Mouse (Mus musculus) stomach, embryonic 14.5 days (tissue): ENCODE results near the gene Tsc22d3. TPM values are rescaled to one million over a fixed set of nuclear protein-coding genes. Genes with fewer than 3 reads are reported as not detected.
"Not testable (repeated sequence)": the region's sequence is repeated elsewhere in the genome, so short reads cannot be mapped to it uniquely, and the experiment has no call there.

ENCODE experiments used
- ATAC-seq: fragments of 200-750 bp; cut with Nextera tagmentation; 2 replicates; pipeline ENCODE4 v1.8.0; 2017; ENCODE audit warnings: low read depth, moderate TSS enrichment; ENCODE audit not compliant: insufficient number of reproducible peaks, insufficient read depth, low FRiP score
- H3K27ac ChIP-seq: fragments of 300-500 bp; sonication (generic); 2 replicates; pipeline ENCODE4 v1.5.1; 2014; ENCODE audit warnings: mild to moderate bottlenecking, low read length, moderate library complexity, mixed read lengths
- H3K27me3 ChIP-seq: fragments of 300-500 bp; sonication (generic); 2 replicates; pipeline ENCODE4 v1.6.1; 2014; ENCODE audit warnings: low read length, control low read depth, mixed read lengths; ENCODE audit not compliant: control insufficient read depth, insufficient read depth
- H3K36me3 ChIP-seq: fragments of 300-500 bp; sonication (generic); 2 replicates; pipeline ENCODE4 v1.6.1; 2014; ENCODE audit warnings: mild to moderate bottlenecking, control low read depth, low read length, moderate library complexity, mixed read lengths; ENCODE audit not compliant: control insufficient read depth, insufficient read depth
- H3K4me1 ChIP-seq: fragments of 300-500 bp; sonication (generic); 2 replicates; pipeline ENCODE4 v1.6.1; 2014; ENCODE audit warnings: low read length, control low read depth, mixed read lengths; ENCODE audit not compliant: control insufficient read depth, insufficient read depth
- H3K4me2 ChIP-seq: fragments of 300-500 bp; sonication (generic); replicated peaks from 2 replicates; pipeline ENCODE4 v1.6.1; 2014; ENCODE audit warnings: low read depth, low read length, control low read depth
- H3K4me3 ChIP-seq: fragments of 300-500 bp; sonication (generic); 2 replicates; pipeline ENCODE4 v1.5.1; 2014; ENCODE audit warnings: low read depth, low read length, control low read depth
- H3K9ac ChIP-seq: fragments of 300-500 bp; sonication (generic); replicated peaks from 2 replicates; pipeline ENCODE4 v1.6.1; 2014; ENCODE audit warnings: low read depth, mild to moderate bottlenecking, control low read depth, low read length, moderate library complexity, mixed read lengths
- H3K9me3 ChIP-seq: fragments of 300-500 bp; sonication (generic); 2 replicates; pipeline ENCODE4 v1.6.1; 2016; ENCODE audit warnings: low read depth, low read length, control low read depth; ENCODE audit not compliant: control insufficient read depth
- WGBS: fragments of 180-500 bp; shearing (Covaris S2); extraction: QIAGEN DNeasy Blood & Tissue Kit; methylation state at CpG from one replicate; pipeline ENCODE4 v1.1.7; 2014; 5-methylcytosine and 5-hydroxymethylcytosine counted together
- polyA plus RNA-seq: library from polyadenylated mRNA; unstranded; fragments of >200 nt; fragmentation: Nextera tagmentation; extraction: Ambion mirVana; gene quantifications from 2 replicates; pipeline ENCODE4 v1.2.1, GENCODE M21; 2014

Gene Tsc22d3
- polyA plus RNA-seq, 1 experiment from 2014 or later = 77.9 TPM

DNA sequence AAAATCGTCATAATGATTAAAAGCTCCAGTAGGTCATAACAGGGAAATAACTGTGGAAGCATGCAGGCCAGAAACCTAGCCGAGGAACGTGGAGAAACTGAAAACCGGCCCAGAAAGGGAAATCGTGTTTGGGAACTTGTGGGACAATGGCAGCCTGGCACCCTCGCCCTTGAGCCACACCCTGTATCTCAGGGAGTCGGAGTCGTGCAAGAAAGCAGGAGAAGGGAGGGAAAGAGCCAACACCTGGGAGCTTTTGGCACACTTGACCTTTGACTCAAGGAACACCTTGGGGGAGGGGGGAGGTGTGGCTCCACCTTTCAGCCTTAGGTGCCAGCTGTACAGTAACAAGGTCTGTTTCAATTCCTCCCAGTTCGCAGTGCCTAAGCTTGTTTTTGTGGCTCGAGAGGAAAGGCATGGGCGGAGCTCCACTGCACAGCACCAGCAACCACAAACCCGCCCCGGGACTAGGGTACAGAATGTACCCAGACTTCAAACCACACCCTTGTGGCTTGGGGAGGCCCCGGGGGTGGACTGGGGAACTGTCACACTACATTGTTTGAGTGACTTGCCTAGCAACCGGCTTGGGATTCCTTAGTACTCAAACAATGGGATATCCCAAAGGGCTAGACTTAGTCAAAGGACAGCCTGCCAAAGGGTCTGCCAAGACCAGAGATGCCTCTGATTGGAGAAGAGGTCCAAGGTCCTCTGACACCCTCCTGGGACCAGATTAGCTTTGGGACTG, 94.8 kb downstream of the Tsc22d3 start:
- ATAC-seq = peak; percentile 83
- H3K36me3 ChIP-seq = no peaks in the 10 kb centered on the region
- 58% methylated on average over 15 of the region's 15 CpGs for WGBS
- H3K9me3 ChIP-seq = no peaks in the 10 kb centered on the region
- no peaks in the 10 kb centered on the region for H3K4me1 ChIP-seq
- H3K9ac ChIP-seq = no peak overlapping the region
- H3K4me3 ChIP-seq = no peak overlapping the region
- H3K27me3 ChIP-seq = no peaks in the 10 kb centered on the region
- no peak overlapping the region for H3K4me2 ChIP-seq
- H3K27ac ChIP-seq = no peak overlapping the region

DNA sequence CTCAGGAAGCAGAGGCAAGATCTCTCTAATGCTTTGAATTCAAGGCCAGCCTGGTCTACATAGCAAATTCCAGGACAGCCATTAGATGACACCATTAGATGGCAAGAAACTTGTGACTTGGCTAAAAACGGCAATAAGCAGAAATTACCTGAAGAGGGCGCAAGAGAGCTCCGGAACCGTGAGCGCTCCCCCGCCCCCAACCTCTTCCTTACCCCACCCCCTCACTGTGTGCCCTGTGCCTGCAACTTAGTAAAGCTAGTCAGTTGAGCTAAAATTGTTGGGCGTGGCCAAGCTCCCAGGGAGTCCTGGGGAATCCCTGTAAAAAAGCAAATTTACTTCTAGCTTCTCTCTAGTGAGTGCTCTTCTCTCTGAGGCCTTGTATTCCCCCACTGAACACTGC, 96.6 kb downstream of the Tsc22d3 start:
- no peak overlapping the region for H3K27ac ChIP-seq

DNA sequence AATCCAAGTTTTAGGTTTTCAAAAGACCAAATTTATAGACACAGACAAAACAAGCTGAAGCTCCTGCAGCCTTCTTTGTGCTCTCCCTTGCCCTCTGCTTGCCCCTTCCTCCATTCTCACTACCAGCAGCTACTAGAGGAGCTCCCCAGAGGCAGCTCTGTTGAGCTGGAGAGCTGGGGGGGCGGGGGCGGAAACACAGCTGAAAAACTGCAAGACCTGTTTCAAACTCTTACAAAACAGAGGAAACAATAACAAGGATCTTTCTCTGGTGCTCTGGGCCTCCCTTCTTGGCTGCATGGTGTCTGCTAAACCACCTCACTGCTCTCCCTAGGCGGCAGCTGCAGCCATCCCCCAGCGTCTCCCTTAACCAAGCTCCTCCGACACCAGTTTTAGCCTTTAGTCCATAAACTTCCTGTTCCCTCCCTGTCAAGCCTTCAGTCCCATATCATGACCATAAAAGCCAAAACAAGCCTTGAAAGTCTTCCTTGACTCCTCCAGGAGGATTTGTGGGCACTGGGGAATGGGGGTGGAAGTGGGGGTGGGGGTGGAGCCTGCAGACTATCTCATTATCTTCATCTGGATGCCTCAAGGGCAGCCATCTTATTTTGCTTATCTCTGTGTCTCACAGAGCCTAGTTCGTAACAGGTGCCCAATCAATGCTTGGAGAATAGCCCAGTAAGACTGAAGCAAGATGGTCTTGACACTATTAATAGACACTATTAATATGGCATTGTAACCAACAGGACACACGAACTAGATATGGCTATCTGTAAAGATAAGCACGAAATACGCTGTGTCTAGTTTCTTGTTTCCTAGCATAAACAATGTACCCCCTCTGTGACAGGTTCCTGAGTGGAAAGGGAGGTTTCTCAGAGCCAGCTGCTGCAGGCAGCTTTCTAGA, 98.8 kb downstream of the Tsc22d3 start:
- Histone ChIP-seq H3K27me3 (no peaks in the 10 kb centered on the region), H3K4me1 (no peaks in the 10 kb centered on the region), H3K36me3 (no peaks in the 10 kb centered on the region), H3K27ac (no peak overlapping the region), H3K9ac (no peak overlapping the region), H3K9me3 (no peaks in the 10 kb centered on the region), H3K4me3 (no peak overlapping the region), H3K4me2 (no peak overlapping the region)
- ATAC-seq = no peak
- WGBS = 65% methylated on average over 9 of the region's 9 CpGs

More for the DNA sequence above, 96.6 kb downstream of the Tsc22d3 start:
- Histone ChIP-seq H3K27me3 (no peaks in the 10 kb centered on the region), H3K9me3 (no peaks in the 10 kb centered on the region), H3K4me2 (no peak overlapping the region), H3K4me1 (no peaks in the 10 kb centered on the region), H3K4me3 (no peak overlapping the region), H3K9ac (no peak overlapping the region), H3K36me3 (no peaks in the 10 kb centered on the region)
- peak; percentile 71 for ATAC-seq
- 14% methylated on average over 7 of the region's 7 CpGs for WGBS

DNA sequence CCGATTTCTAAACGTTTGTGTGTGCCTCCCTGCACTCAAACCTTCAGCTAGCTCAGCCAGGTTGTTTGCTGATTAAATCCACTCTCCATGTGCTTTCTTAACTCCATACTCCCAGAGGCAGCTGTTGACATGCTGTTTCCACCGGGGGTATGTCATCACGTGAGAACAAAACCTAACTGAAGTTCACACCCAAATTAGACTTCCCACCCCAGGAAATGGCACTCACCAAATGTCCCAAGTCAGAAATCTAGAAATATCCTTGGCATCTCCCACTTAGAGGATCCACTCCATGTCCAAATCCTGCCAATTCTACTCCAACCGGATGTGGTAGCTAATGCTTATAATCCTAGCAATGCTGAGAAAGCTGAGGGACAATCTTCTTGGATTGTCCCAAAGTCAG, 100.2 kb downstream of the Tsc22d3 start:
- Histone ChIP-seq H3K9me3 (no peaks in the 10 kb centered on the region), H3K9ac (no peak overlapping the region), H3K4me1 (no peaks in the 10 kb centered on the region), H3K27ac (no peak overlapping the region), H3K4me3 (no peak overlapping the region), H3K4me2 (no peak overlapping the region), H3K36me3 (no peaks in the 10 kb centered on the region), H3K27me3 (no peaks in the 10 kb centered on the region)
- 68% methylated on average over 5 of the region's 5 CpGs for WGBS
- no peak for ATAC-seq

DNA sequence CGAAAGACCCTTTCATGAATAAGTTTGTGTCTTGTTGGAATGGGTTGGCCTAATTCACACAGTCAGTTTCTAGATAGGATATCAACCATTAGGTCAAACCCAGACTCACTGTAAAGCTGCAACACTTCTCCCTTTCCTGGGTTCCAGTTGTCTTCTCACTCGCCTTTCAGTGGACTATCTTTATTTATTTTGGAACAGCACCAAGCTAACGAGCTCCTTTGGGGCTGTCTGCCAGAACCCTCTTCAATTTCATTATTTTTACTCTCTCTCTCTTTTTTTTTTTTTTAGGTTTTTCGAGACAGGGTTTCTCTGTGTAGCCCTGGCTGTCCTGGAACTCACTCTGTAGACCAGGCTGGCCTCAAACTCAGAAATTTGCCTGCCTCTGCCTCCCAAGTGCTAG, 102.0 kb downstream of the Tsc22d3 start:
- not testable (repeated sequence) for H3K27me3 ChIP-seq, H3K4me3 ChIP-seq, H3K36me3 ChIP-seq, H3K4me2 ChIP-seq, H3K27ac ChIP-seq, H3K9me3 ChIP-seq, H3K4me1 ChIP-seq, ATAC-seq, H3K9ac ChIP-seq
- 48% methylated on average over 4 of the region's 4 CpGs for WGBS

DNA sequence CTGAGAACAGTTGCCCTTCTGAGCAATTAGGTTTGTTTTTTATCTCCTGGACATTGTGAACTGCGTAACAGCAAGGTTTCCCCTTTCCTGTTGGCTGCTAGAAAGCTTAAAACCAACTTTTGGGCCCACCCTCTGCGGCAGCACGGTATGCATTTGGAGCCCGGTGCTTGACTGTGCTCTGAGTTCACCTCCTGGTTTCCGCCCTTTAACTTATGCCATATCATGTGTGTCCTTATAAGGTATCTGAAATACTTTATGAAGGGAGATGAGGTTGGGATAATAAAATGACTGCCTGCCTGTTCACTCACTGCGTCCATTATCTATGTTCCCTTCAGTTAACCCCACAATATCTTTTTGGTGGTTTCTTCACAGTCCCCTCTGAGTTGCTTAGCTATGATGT, 106.3 kb downstream of the Tsc22d3 start:
- H3K9ac ChIP-seq = no peak overlapping the region
- no peak overlapping the region for H3K4me2 ChIP-seq
- no peaks in the 10 kb centered on the region for H3K36me3 ChIP-seq
- H3K4me3 ChIP-seq = no peak overlapping the region
- no peak overlapping the region for H3K27ac ChIP-seq
- no peaks in the 10 kb centered on the region for H3K4me1 ChIP-seq
- no peak for ATAC-seq
- WGBS = 85% methylated on average over 6 of the region's 6 CpGs
- H3K9me3 ChIP-seq = no peaks in the 10 kb centered on the region
- H3K27me3 ChIP-seq = no peaks in the 10 kb centered on the region

DNA sequence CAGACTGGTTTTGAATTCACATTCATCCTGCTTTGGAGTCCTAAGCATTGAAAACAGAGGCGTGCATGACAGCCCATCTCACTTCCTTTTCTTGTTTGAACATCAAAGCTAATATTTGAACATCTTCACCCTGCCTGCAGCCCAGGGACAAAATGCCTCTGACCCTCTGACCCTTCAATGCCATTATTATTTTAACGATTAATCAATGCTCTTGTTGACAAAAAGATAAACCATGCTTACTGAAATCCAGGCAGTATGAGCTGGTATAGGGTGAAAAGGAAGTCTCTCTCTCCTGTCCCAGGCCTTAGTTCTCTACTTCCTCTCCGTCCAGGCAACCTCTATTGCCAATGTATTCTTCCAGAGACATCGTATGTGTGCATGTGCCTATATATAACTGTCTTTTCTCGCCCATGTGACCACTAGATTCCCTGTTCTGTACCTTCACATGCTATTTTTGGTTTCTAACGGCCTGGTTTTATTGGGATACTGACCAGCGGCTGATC, 106.9 kb downstream of the Tsc22d3 start:
- ATAC-seq = no peak
- Histone ChIP-seq H3K4me1 (no peaks in the 10 kb centered on the region), H3K27me3 (no peaks in the 10 kb centered on the region), H3K36me3 (no peaks in the 10 kb centered on the region), H3K4me3 (no peak overlapping the region), H3K4me2 (no peak overlapping the region), H3K9me3 (no peaks in the 10 kb centered on the region), H3K27ac (no peak overlapping the region), H3K9ac (no peak overlapping the region)
- 59% methylated on average over 7 of the region's 7 CpGs for WGBS

DNA sequence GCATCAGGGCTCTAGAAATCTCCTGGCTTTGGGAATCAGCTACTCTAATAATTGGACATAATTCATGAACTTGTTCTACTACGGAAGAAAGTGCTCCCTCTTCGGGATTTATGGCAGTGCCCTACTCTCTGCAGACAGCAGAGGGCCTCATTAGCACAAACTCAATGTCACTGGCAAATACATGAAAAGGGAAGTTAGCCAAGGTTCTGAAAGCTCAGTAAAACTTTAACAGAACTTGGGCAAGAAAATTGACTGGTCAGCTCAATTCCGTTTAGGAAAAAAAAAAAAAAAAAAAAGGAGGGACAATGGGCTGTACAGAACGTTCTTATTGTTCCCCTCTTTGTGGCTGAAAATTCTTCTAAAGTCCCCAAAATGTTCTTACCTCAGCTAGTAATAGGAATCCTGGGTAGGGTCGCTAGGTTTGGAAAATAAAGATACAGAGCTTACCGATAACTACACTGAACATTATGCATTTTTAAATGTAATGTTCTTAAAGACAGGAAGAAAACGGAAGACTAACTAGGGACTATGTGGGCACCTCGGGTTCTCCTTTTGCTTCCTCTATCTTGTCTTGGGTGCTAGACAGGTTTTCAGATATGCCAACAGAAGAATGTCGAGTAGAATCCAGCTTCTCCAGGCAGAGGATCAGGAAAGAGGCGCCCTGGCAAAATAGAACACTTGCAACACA, 108.4 kb downstream of the Tsc22d3 start:
- no peaks in the 10 kb centered on the region for H3K27me3 ChIP-seq
- H3K4me2 ChIP-seq = no peak overlapping the region
- WGBS = 56% methylated on average over 10 of the region's 10 CpGs
- H3K4me1 ChIP-seq = no peaks in the 10 kb centered on the region
- no peaks in the 10 kb centered on the region for H3K36me3 ChIP-seq
- H3K4me3 ChIP-seq = no peak overlapping the region
- ATAC-seq = no peak
- no peak overlapping the region for H3K27ac ChIP-seq
- no peaks in the 10 kb centered on the region for H3K9me3 ChIP-seq
- H3K9ac ChIP-seq = no peak overlapping the region
